Mouse (Mus musculus) neural tube, embryonic 10.5 days (tissue): ENCODE measurements around the gene Unc79.

Source experiments
- DNase-seq: peaks from one replicate; pipeline ENCODE4 v3.0.0-alpha.2; 2017; ENCODE audit warnings: low spot score; ENCODE audit errors: extremely low spot score

Gene Unc79

GRCm38 (mm10) chr12:103040136-103040535 is 91.5 kb downstream of the Unc79 start:
- no peak for DNase-seq

- DNase-seq = no peak
These were observed 92.7 kb downstream of the Unc79 start for GRCm38 (mm10) chr12:103041401-103041800.

- DNase-seq = no peak
These were observed 94.1 kb downstream of the Unc79 start for GRCm38 (mm10) chr12:103042711-103043110.

DNA sequence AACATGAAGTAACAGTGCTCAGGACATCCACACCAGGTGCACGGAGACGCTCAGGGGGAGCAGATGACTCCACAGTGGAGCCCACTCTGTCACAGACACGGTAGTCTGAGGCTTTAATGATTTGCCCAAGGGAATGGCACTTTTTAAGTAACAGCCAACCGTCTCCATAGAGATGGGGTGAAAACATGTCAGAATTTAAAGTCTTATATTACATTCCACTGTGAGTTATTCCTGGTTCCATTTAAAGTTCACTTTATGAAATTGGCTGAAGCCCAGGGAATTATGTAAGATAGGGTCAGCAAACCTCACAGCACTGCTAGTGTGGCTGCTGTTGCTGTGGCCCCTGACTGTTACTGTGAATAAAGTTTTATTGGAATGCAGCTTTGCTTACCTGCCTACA is 95.8 kb downstream of the Unc79 start:
- no peak for DNase-seq

DNA sequence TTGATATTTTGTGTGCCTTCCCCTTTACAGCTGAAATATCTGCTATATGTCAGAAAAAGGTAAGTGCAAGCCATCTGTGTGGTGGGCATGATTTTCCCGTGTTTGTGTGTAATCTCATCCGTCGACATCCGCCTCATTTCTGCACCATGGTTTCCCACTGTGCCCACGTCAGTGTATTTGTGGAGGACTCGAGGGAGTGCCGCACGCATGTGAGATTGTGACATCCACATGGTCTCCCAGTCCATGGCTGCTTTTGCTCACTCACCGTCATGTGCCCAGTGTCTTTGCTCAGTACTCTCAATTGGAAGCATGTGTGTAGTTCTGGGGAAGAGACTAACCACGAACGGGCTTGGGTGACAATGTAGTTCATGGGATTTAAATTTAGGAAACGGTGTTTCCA is 101.2 kb downstream of the Unc79 start:
- no peak for DNase-seq

GRCm38 (mm10) chr12:103059321-103060053 is 110.8 kb downstream of the Unc79 start:
- no peak for DNase-seq

- DNase-seq = no peak
These were observed 112.1 kb downstream of the Unc79 start for GRCm38 (mm10) chr12:103060791-103061190.

- DNase-seq = no peak
These were observed 113.5 kb downstream of the Unc79 start for GRCm38 (mm10) chr12:103062133-103062532.

DNA sequence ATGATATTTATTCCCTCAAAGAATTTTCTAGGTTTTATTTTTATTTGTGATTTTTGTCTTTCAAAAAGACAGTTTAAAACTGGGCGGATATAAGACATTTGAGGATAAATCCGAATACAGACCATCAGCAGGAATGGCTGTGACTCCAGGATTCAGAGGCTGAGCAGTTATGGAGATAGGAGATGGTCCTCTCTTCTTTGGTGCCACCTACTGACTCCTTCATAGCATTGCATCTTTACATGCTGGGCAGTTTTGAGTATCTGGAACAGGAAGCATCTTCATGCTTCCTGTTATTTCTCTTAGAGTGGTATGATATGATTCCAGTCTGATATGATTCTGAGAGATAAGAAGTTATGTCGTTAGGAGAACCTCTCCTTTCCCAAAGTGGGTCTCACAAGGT is 116.3 kb downstream of the Unc79 start:
- no peak for DNase-seq

DNA sequence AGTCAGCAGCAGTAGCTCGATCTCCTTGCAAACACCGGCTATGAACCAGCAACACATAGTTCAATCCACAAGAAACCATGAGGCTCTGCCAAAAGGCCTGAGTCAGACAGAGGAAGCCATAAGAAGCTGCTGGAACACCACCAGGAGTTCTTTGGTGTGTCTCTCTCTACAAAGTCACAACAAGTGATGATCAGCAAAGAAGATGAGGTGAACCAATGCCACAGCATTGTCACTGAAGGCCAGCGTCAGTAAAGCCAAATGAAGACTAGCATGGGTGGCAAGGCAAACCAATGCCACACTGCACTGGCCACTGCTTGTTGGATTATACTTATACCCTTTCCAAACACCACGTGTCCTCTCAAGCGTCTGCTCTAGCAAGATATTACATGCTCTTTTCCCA is 119.5 kb downstream of the Unc79 start:
- DNase-seq = no peak

DNA sequence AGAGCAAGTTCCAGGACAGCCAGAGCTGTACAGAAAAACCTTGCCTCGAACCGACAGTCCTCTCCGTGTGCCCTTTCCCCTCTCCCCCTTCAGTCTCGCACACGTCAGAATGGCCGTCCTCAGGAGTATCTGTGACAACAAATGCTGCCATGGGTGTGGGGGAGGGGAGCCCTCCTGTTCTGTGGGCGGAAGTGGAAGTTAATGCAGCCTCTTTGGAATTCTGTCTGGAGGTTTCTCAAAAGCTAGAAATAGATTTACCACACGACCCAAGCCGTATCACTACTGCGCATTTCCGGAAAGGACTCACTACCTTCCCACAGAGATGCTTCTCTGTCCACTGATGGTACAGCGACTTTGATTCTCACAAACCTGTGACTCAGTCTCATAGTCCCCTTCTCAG is 120.9 kb downstream of the Unc79 start:
- DNase-seq = no peak

- DNase-seq = no peak
These were observed 125.3 kb downstream of the Unc79 start for GRCm38 (mm10) chr12:103073953-103074352.

DNA sequence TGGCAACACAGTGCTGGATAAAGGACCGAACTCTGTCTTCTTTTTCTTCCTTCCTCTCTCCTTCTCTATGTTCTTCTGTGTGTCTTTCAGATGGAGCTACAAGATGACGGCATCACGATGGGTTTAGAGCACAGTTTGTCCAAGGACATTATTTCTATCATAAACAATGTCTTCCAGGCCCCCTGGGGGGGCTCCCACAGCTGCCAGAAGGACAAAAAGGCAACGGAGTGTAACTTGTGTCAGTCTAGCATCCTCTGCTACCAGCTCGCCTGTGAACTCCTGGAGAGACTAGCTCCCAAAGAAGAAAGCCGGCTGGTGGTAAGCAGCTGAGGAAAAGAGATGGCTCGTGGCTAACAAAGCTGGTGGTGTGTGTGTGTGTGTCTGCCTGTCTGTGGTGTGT is 130.1 kb downstream of the Unc79 start:
- no peak for DNase-seq

- DNase-seq = no peak
These were observed 131.4 kb downstream of the Unc79 start for GRCm38 (mm10) chr12:103080055-103080454.

DNA sequence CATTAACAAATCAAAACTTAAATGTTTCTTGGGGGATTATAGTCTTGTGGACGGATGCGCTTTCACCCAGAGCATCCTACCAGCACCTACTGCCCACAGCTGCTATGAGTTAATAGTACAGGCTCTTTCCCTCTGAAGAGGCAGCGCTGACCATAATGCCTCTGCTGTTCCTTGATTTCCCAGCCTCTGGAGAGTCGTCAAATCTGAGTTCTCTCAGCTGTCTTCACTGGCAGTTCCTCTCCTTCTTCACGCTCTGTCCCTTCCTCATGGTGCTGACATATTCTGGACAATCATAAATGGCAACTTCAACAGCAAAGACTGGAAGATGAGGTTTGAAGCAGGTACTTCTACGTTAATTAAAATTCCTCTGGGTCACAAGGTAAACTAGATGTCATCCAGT is 143.2 kb downstream of the Unc79 start:
- DNase-seq = no peak

DNA sequence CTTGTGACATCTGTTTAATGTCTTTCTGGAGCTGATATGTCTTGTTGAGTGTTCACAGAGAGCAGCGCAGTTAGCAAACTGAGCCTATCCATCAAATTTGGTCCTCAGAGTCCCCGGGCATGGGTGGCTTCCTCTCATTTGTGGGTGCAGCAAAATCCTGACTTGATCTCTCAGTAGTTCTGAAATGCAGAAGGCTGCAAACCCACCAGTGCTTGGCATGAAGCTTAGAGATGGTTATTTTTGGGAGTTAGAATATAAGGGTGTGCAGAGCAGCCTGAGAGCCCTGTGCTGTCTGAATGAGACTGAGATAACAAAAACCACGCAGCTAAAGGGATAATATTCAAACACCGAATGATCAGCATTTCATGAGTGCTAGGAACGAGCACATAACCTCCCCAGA is 146.5 kb downstream of the Unc79 start:
- no peak for DNase-seq

- DNase-seq = no peak
These were observed 150.5 kb downstream of the Unc79 start for GRCm38 (mm10) chr12:103099185-103099584.

- no peak for DNase-seq
These were observed 151.4 kb downstream of the Unc79 start for GRCm38 (mm10) chr12:103100088-103100487.

DNA sequence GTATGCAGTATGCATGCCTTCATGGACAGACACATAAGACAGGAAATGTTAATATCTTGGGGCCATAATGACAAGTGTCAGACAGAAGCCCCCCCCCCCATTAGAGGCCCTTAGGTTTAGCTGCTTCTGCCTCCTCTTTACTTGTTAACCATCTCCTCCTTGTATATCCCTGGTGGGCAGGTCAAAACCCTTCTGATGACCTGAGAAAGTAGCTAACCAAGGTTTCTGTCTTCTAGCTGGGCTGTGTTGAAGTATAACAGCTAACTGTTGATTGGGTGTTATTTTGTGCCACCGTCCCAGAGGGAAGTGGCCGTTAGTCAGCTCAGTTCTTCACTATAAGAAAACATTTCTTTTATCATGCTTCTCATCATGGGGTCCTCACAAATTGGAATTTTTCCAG is 154.4 kb downstream of the Unc79 start:
- no peak for DNase-seq

DNA sequence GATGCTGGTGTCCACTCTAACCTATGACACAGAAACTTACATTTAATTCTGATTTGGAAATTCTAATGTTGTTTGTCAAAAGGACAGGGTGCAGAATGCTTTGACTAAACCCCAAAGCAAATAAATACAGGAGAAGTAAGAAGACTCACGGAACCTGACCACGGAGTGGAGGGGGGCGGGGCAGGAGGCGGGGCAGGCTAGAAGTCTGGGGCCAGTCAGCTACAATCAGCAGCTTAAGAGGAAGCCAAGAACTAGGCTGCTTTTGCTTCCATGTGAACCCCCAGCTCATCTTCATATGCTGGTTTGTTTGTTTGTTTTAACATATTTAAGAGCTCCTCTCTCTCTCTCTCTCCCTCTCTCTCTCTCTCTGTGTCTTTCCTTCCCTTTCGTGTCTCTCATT is 154.9 kb downstream of the Unc79 start:
- DNase-seq = no peak

- DNase-seq = no peak
These were observed 160.6 kb downstream of the Unc79 start for GRCm38 (mm10) chr12:103109301-103109700.

- DNase-seq = no peak
These were observed 168.0 kb downstream of the Unc79 start for GRCm38 (mm10) chr12:103116639-103117038.

GRCm38 (mm10) chr12:103117517-103118193 is 169.0 kb downstream of the Unc79 start:
- no peak for DNase-seq
